Mouse (Mus musculus) kidney, embryonic 14.5 days (tissue): Measurements from ENCODE around the gene Snai1. TPM values are rescaled to one million over a fixed set of nuclear protein-coding genes. Genes with fewer than 3 reads are reported as not detected.
A peak's percentile ranks its signal among the peaks of the same experiment; 100 is the strongest.

ENCODE experiments used
- ATAC-seq: fragments of 200-750 bp; cut with Nextera tagmentation; 2 replicates; pipeline ENCODE4 v1.8.0; 2017; ENCODE audit warnings: moderate number of reproducible peaks, mild to moderate bottlenecking, moderate TSS enrichment, moderate library complexity; ENCODE audit not compliant: low FRiP score, low TSS enrichment
- H3K27ac ChIP-seq: fragments of 300-500 bp; sonication (generic); 2 replicates; pipeline ENCODE4 v1.5.1; 2014; ENCODE audit warnings: low read depth, mild to moderate bottlenecking, low read length, moderate library complexity, mixed read lengths
- H3K27me3 ChIP-seq: fragments of 300-500 bp; sonication (generic); 2 replicates; pipeline ENCODE4 v1.6.1; 2014; ENCODE audit warnings: mild to moderate bottlenecking, low read length; ENCODE audit not compliant: control insufficient read depth, insufficient read depth
- H3K36me3 ChIP-seq: fragments of 300-500 bp; sonication (generic); 2 replicates; pipeline ENCODE4 v1.6.1; 2014; ENCODE audit warnings: low read length, mixed read lengths; ENCODE audit not compliant: control insufficient read depth, insufficient read depth
- H3K4me1 ChIP-seq: fragments of 300-500 bp; sonication (generic); 2 replicates; pipeline ENCODE4 v1.6.1; 2014; ENCODE audit warnings: low read length, mixed read lengths; ENCODE audit not compliant: control insufficient read depth, insufficient read depth
- H3K4me2 ChIP-seq: fragments of 300-500 bp; sonication (generic); replicated peaks from 2 replicates; pipeline ENCODE4 v1.6.1; 2014; ENCODE audit warnings: low read depth, mild to moderate bottlenecking, low read length
- H3K4me3 ChIP-seq: fragments of 300-500 bp; sonication (generic); 2 replicates; pipeline ENCODE4 v1.5.1; 2014; ENCODE audit warnings: mild to moderate bottlenecking, low read length
- H3K9ac ChIP-seq: fragments of 300-500 bp; sonication (generic); 2 replicates; pipeline ENCODE4 v1.6.1; 2014; ENCODE audit warnings: low read depth, mild to moderate bottlenecking, low read length, moderate library complexity
- H3K9me3 ChIP-seq: fragments of 300-500 bp; sonication (generic); 2 replicates; pipeline ENCODE4 v1.6.1; 2016; ENCODE audit warnings: low read length; ENCODE audit not compliant: control insufficient read depth
- WGBS: fragments of 180-500 bp; shearing (Covaris S2); extraction: QIAGEN DNeasy Blood & Tissue Kit; methylation state at CpG from one replicate; pipeline ENCODE4 v1.1.7; 2014; 5-methylcytosine and 5-hydroxymethylcytosine counted together
- polyA plus RNA-seq: library from polyadenylated mRNA; unstranded; fragments of >200 nt; fragmentation: Nextera tagmentation; extraction: Ambion mirVana; gene quantifications from 2 replicates; pipeline ENCODE4 v1.2.1, GENCODE M21; 2014

The Snai1 gene
- polyA plus RNA-seq, 1 experiment from 2014 or later, result 40.4 TPM

GRCm38 (mm10) chr2:167544004-167544356 is 6.0 kb downstream of the Snai1 start:
- Histone ChIP-seq H3K4me3 (no peak overlapping the region), H3K4me2 (peak overlapping the region; percentile 30; the same call in 1 of the 2 replicates)
- 3% methylated on average over 4 of the region's 4 CpGs for WGBS

GRCm38 (mm10) chr2:167544456-167544855 is 6.5 kb downstream of the Snai1 start:
- Histone ChIP-seq H3K4me3 (no peak overlapping the region), H3K4me2 (no peak overlapping the region), H3K9me3 (no peaks in the 10 kb centered on the region), H3K36me3 (peaks cover 17% of the 10 kb centered on the region), H3K27me3 (no peaks in the 10 kb centered on the region), H3K27ac (peak overlapping the region; percentile 96), H3K9ac (no peak overlapping the region; the same call in 1 of the 2 replicates), H3K4me1 (peaks cover 51% of the 10 kb centered on the region)
- 44% methylated on average over 5 of the region's 5 CpGs for WGBS
- peak; percentile 36 for ATAC-seq

More at GRCm38 (mm10) chr2:167544004-167544356, 6.0 kb downstream of the Snai1 start:
- Histone ChIP-seq H3K4me1 (peaks cover 56% of the 10 kb centered on the region), H3K27ac (peak overlapping the region; percentile 96), H3K36me3 (peaks cover 20% of the 10 kb centered on the region), H3K9me3 (no peaks in the 10 kb centered on the region), H3K9ac (peak overlapping the region; percentile 2; the same call in 1 of the 2 replicates), H3K27me3 (no peaks in the 10 kb centered on the region)
- peak; percentile 37 for ATAC-seq

- Histone ChIP-seq H3K9me3 (no peaks in the 10 kb centered on the region), H3K27ac (peak overlapping the region; percentile 71; the same call in 1 of the 2 replicates), H3K36me3 (peaks cover 7% of the 10 kb centered on the region), H3K27me3 (no peaks in the 10 kb centered on the region), H3K9ac (no peak overlapping the region), H3K4me2 (no peak overlapping the region), H3K4me1 (peaks cover 37% of the 10 kb centered on the region), H3K4me3 (no peak overlapping the region)
- no peak for ATAC-seq
- WGBS, result 69% methylated on average over 18 of the region's 18 CpGs
Measured at GRCm38 (mm10) chr2:167546447-167547195, 8.6 kb downstream of the Snai1 start.

GRCm38 (mm10) chr2:167547444-167547843 is 9.4 kb downstream of the Snai1 start:
- no peak overlapping the region for H3K4me2 ChIP-seq
- no peaks in the 10 kb centered on the region for H3K27me3 ChIP-seq
- no peak for ATAC-seq
- H3K9me3 ChIP-seq, result no peaks in the 10 kb centered on the region
- H3K36me3 ChIP-seq, result no peaks in the 10 kb centered on the region; the same call in 1 of the 2 replicates
- no peak overlapping the region for H3K27ac ChIP-seq
- H3K9ac ChIP-seq, result no peak overlapping the region
- WGBS, result 87% methylated on average over 8 of the region's 8 CpGs
- H3K4me1 ChIP-seq, result peaks cover 29% of the 10 kb centered on the region
- no peak overlapping the region for H3K4me3 ChIP-seq

GRCm38 (mm10) chr2:167548961-167549360 is 11.0 kb downstream of the Snai1 start:
- no peak overlapping the region for H3K4me3 ChIP-seq
- H3K27me3 ChIP-seq, result no peaks in the 10 kb centered on the region
- WGBS, result 83% methylated on average over 7 of the region's 7 CpGs
- no peaks in the 10 kb centered on the region for H3K9me3 ChIP-seq
- H3K4me2 ChIP-seq, result no peak overlapping the region
- H3K27ac ChIP-seq, result no peak overlapping the region
- peaks cover 20% of the 10 kb centered on the region for H3K4me1 ChIP-seq
- no peaks in the 10 kb centered on the region for H3K36me3 ChIP-seq
- no peak for ATAC-seq
- no peak overlapping the region for H3K9ac ChIP-seq

GRCm38 (mm10) chr2:167550341-167550854 is 12.4 kb downstream of the Snai1 start:
- Histone ChIP-seq H3K9me3 (no peaks in the 10 kb centered on the region), H3K4me1 (peaks cover 14% of the 10 kb centered on the region; the same call in 1 of the 2 replicates), H3K9ac (no peak overlapping the region), H3K4me3 (no peak overlapping the region), H3K4me2 (no peak overlapping the region), H3K27me3 (no peaks in the 10 kb centered on the region), H3K27ac (no peak overlapping the region), H3K36me3 (no peaks in the 10 kb centered on the region)
- ATAC-seq, result no peak
- 61% methylated on average over 8 of the region's 8 CpGs for WGBS

- no peak overlapping the region for H3K4me3 ChIP-seq
- H3K4me1 ChIP-seq, result peaks cover 12% of the 10 kb centered on the region; the same call in 1 of the 2 replicates
- no peak for ATAC-seq
- H3K4me2 ChIP-seq, result no peak overlapping the region
- H3K36me3 ChIP-seq, result no peaks in the 10 kb centered on the region
- no peak overlapping the region for H3K9ac ChIP-seq
- H3K9me3 ChIP-seq, result no peaks in the 10 kb centered on the region
- no peak overlapping the region for H3K27ac ChIP-seq
- WGBS, result 81% methylated on average over 8 of the region's 8 CpGs
- no peaks in the 10 kb centered on the region for H3K27me3 ChIP-seq
Measured at GRCm38 (mm10) chr2:167551342-167551920, 13.4 kb downstream of the Snai1 start.

GRCm38 (mm10) chr2:167552292-167552691 is 14.3 kb downstream of the Snai1 start:
- no peak overlapping the region for H3K9ac ChIP-seq
- H3K36me3 ChIP-seq, result no peaks in the 10 kb centered on the region
- no peak overlapping the region for H3K4me2 ChIP-seq
- H3K4me1 ChIP-seq, result peaks cover 6% of the 10 kb centered on the region; the same call in 1 of the 2 replicates
- H3K4me3 ChIP-seq, result no peak overlapping the region
- H3K9me3 ChIP-seq, result no peaks in the 10 kb centered on the region
- H3K27ac ChIP-seq, result no peak overlapping the region
- WGBS, result 92% methylated on average over 4 of the region's 4 CpGs
- no peak for ATAC-seq
- H3K27me3 ChIP-seq, result no peaks in the 10 kb centered on the region

- Histone ChIP-seq H3K36me3 (no peaks in the 10 kb centered on the region), H3K4me2 (no peak overlapping the region), H3K9ac (no peak overlapping the region), H3K27me3 (no peaks in the 10 kb centered on the region), H3K27ac (0 out of 2 replicates have a peak overlapping the region, but pooled peaks have one; percentile 1), H3K4me3 (no peak overlapping the region), H3K4me1 (peaks cover 6% of the 10 kb centered on the region; the same call in 1 of the 2 replicates), H3K9me3 (no peaks in the 10 kb centered on the region)
- ATAC-seq, result peak; percentile 51; the same call in 1 of the 2 replicates
- WGBS, result 21% methylated on average over 11 of the region's 11 CpGs
Measured at GRCm38 (mm10) chr2:167552927-167553402, 15.0 kb downstream of the Snai1 start.
